ENCODE assay signal across 19 mouse cellular contexts in genomic region chr14:79126176-79126575, GRCm38 (mm10).
A peak's percentile ranks its signal among the peaks of the same experiment; 100 is the strongest.
DNase-seq lines count a peak whose midpoint lies in the region; ATAC-seq lines count a peak whose summit lies in the region.
"Had no signal": no experiment of that assay in that cellular context is flagged by ENCODE, and none has a peak within 500 bp of the region (broad histone marks: within the 10 kb centered on the region; RNA-seq: fewer than 3 reads in every experiment).

No protein-coding gene starts in this region.

- peak; percentile 52; the same call in 1 of the 2 replicates for ATAC-seq in frontal cortex, adult (ENCODE audit: low TSS enrichment)
- ATAC-seq: hindbrain, postnatal 0 days; intestine, postnatal 0 days; midbrain, embryonic 16.5 days had no signal

- no peak for DNase-seq in frontal cortex, postnatal 25 days (ENCODE audit: low spot score in 2 of 2)
- DNase-seq in thymus, postnatal 36 days = peak; percentile 35 to 37
- no peak for DNase-seq in thymus, adult 18-20 months
- DNase-seq in cerebellum, postnatal 25 days = peak; percentile 50 to 52
- no peak for DNase-seq in spleen, postnatal 36 days (ENCODE audit: low spot score in 2 of 2)
- DNase-seq in urinary bladder, adult 2 months (ENCODE audit: low spot score) = no peak
- DNase-seq: B cell, adult 2 months; gastrocnemius, postnatal 14 days; heart, adult 2 months; heart, postnatal 4 days; kidney, postnatal 4 days; liver, embryonic 13.5 days; lung, embryonic 14.5 days; lung, postnatal 36 days; right cerebral cortex, adult 18-20 months had no signal

Comparison
In these comparisons a context has a peak if more than half of its experiments do, and no peak if none do; other contexts are left out.
1. DNase-seq: peak in thymus, postnatal 36 days (2 of 2) and cerebellum, postnatal 25 days (2 of 2); none in frontal cortex, postnatal 25 days (0 of 2), thymus, adult 18-20 months (0 of 2), spleen, postnatal 36 days (0 of 2) and urinary bladder, adult 2 months (single experiment).